Mouse (Mus musculus) layer of hippocampus, postnatal 10 days (tissue): Measurements from ENCODE around the gene Tas1r1. TPM values are rescaled to one million over a fixed set of nuclear protein-coding genes. Genes with fewer than 3 reads are reported as not detected.

Experiments
- DNase-seq, 2 experiments: peaks; one replicate each; pipeline ENCODE4 v3.0.0; 2021; ENCODE audit warnings: low spot score in 2 of 2
- total RNA-seq, 2 experiments: library from RNA; stranded (reverse); gene quantifications; 2 replicates each; pipeline ENCODE4 v1.2.3; 2021

Gene Tas1r1
- total RNA-seq, 2 experiments from 2014 or later, result 0.37 to 0.45 TPM

- DNase-seq, result no peak
These were observed 26.3 kb downstream of the Tas1r1 start for GRCm38 (mm10) chr4:152012109-152012508.

GRCm38 (mm10) chr4:152011171-152011760 is 27.1 kb downstream of the Tas1r1 start:
- DNase-seq, result no peak

- DNase-seq, result no peak
These were observed 27.6 kb downstream of the Tas1r1 start for GRCm38 (mm10) chr4:152010707-152011134.

- peak in 1 of 2 experiments; percentile 28 for DNase-seq
These were observed 28.2 kb downstream of the Tas1r1 start for GRCm38 (mm10) chr4:152010091-152010706.

GRCm38 (mm10) chr4:152009076-152010051 is 29.0 kb downstream of the Tas1r1 start:
- DNase-seq, result peak; percentile 74 to 76

- DNase-seq, result peak; percentile 86 to 93
These were observed 29.7 kb downstream of the Tas1r1 start, which contains the start of gene Klhl21 for GRCm38 (mm10) chr4:152008622-152009075. Gene Klhl21, plus strand, starts transcription at chr4:152008803.

GRCm38 (mm10) chr4:152008148-152008500 is 30.2 kb downstream of the Tas1r1 start:
- DNase-seq, result no peak

- no peak for DNase-seq
These were observed 30.8 kb downstream of the Tas1r1 start for GRCm38 (mm10) chr4:152007481-152008147.

- no peak for DNase-seq
These were observed 31.6 kb downstream of the Tas1r1 start for GRCm38 (mm10) chr4:152006812-152007211.

GRCm38 (mm10) chr4:152006137-152006536 is 32.2 kb downstream of the Tas1r1 start:
- DNase-seq, result no peak

- no peak for DNase-seq
These were observed 36.3 kb downstream of the Tas1r1 start for GRCm38 (mm10) chr4:152002063-152002462.

GRCm38 (mm10) chr4:152001335-152001734 is 37.0 kb downstream of the Tas1r1 start:
- no peak for DNase-seq

GRCm38 (mm10) chr4:152000906-152001305 is 37.5 kb downstream of the Tas1r1 start:
- DNase-seq, result no peak

- no peak for DNase-seq
These were observed 38.9 kb downstream of the Tas1r1 start for GRCm38 (mm10) chr4:151999481-151999880.

GRCm38 (mm10) chr4:151997701-151998100 is 40.7 kb downstream of the Tas1r1 start:
- no peak for DNase-seq

- no peak for DNase-seq
These were observed 41.5 kb downstream of the Tas1r1 start for GRCm38 (mm10) chr4:151996951-151997222.

- peak; percentile 98 for DNase-seq
These were observed 42.0 kb downstream of the Tas1r1 start, which contains the start of gene Phf13 for GRCm38 (mm10) chr4:151996173-151996950. Gene Phf13, minus strand, starts transcription at chr4:151996258.

- no peak for DNase-seq
These were observed 42.8 kb downstream of the Tas1r1 start for GRCm38 (mm10) chr4:151995371-151996172.
